Mouse (Mus musculus) limb, embryonic 14.5 days (tissue): Measurements from ENCODE around the gene Pole4. TPM values are rescaled to one million over a fixed set of nuclear protein-coding genes. Genes with fewer than 3 reads are reported as not detected.

Experiments used
- ATAC-seq: fragments of 200-750 bp; cut with Nextera tagmentation; 2 replicates; pipeline ENCODE4 v1.8.0; 2017; ENCODE audit warnings: low read depth, moderate number of reproducible peaks, moderate TSS enrichment; ENCODE audit not compliant: low FRiP score
- DNase-seq: peaks from one replicate; pipeline ENCODE4 v3.0.0-alpha.2; 2015; ENCODE audit warnings: low spot score
- H3K27ac ChIP-seq: fragments of 300-500 bp; sonication (generic); replicated peaks from 2 replicates; pipeline ENCODE4 v1.5.1; 2014; ENCODE audit warnings: low read depth, mild to moderate bottlenecking, low read length, moderate library complexity, mixed read lengths
- H3K27me3 ChIP-seq: fragments of 300-500 bp; sonication (generic); 2 replicates; pipeline ENCODE4 v1.6.1; 2014; ENCODE audit warnings: low read length, mixed read lengths; ENCODE audit not compliant: control insufficient read depth, insufficient read depth
- H3K36me3 ChIP-seq: fragments of 300-500 bp; sonication (generic); 2 replicates; pipeline ENCODE4 v1.6.1; 2014; ENCODE audit warnings: mild to moderate bottlenecking, low read length, moderate library complexity, mixed read lengths; ENCODE audit not compliant: control insufficient read depth, insufficient read depth
- H3K4me1 ChIP-seq: fragments of 300-500 bp; sonication (generic); 2 replicates; pipeline ENCODE4 v1.6.1; 2014; ENCODE audit warnings: antibody characterized with exemption, low read length, mixed read lengths; ENCODE audit not compliant: control insufficient read depth, insufficient read depth
- H3K4me2 ChIP-seq: fragments of 300-500 bp; sonication (generic); replicated peaks from 2 replicates; pipeline ENCODE4 v1.6.1; 2014; ENCODE audit warnings: low read depth, mild to moderate bottlenecking, low read length, moderate library complexity; ENCODE audit not compliant: severe bottlenecking
- H3K4me3 ChIP-seq: fragments of 300-500 bp; sonication (generic); replicated peaks from 2 replicates; pipeline ENCODE4 v1.5.1; 2014; ENCODE audit warnings: low read length
- H3K9ac ChIP-seq: fragments of 300-500 bp; sonication (generic); 2 replicates; pipeline ENCODE4 v1.6.1; 2014; ENCODE audit warnings: mild to moderate bottlenecking, low read depth, low read length, moderate library complexity; ENCODE audit not compliant: severe bottlenecking
- H3K9me3 ChIP-seq: fragments of 300-500 bp; sonication (generic); 2 replicates; pipeline ENCODE4 v1.6.1; 2016; ENCODE audit warnings: low read length; ENCODE audit not compliant: control insufficient read depth
- POLR2A ChIP-seq: fragments of 200-500 bp; IDR thresholded peaks from 2 replicates; pipeline ENCODE4 v1.8.0; 2012; ENCODE audit warnings: inconsistent platforms, mild to moderate bottlenecking, moderate library complexity, borderline replicate concordance; ENCODE audit not compliant: insufficient read depth, insufficient read length; ENCODE audit errors: extremely low read depth
- WGBS: fragments of 180-500 bp; shearing (Covaris S2); extraction: QIAGEN DNeasy Blood & Tissue Kit; methylation state at CpG from one replicate; pipeline ENCODE4 v1.1.7; 2014; 5-methylcytosine and 5-hydroxymethylcytosine counted together
- polyA plus RNA-seq, 2 experiments: library from polyadenylated mRNA; depleted of rRNA in 1 of 2; stranded (reverse) in 1 of 2; unstranded in 1 of 2; fragments of >200 nt; fragmentation: Nextera tagmentation in 1 of 2; extraction: Ambion mirVana in 1 of 2; gene quantifications; 2 replicates each; pipeline versions ENCODE4 v1.2.1 to v1.2.3; 2012 to 2014

The Pole4 gene
- polyA plus RNA-seq, 2 experiments, result 41.8 to 97.2 TPM

- H3K27me3 ChIP-seq, result no peaks in the 10 kb centered on the region
- no peaks in the 10 kb centered on the region for H3K4me1 ChIP-seq
- H3K36me3 ChIP-seq, result peaks cover 42% of the 10 kb centered on the region
- no peak overlapping the region for H3K27ac ChIP-seq
- H3K4me2 ChIP-seq, result no peak overlapping the region
- DNase-seq (no peak), ATAC-seq (no peak)
- WGBS, result 85% methylated on average over 8 of the region's 8 CpGs
- TF ChIP-seq POLR2A, result no peak
- H3K9ac ChIP-seq, result no peak overlapping the region
- H3K4me3 ChIP-seq, result no peak overlapping the region
- H3K9me3 ChIP-seq, result no peaks in the 10 kb centered on the region
Observed at GRCm38 (mm10) chr6:82740868-82741517, 35.8 kb upstream of the Pole4 start.

- H3K4me2 ChIP-seq, result no peak overlapping the region
- TF ChIP-seq POLR2A, result no peak
- no peaks in the 10 kb centered on the region for H3K4me1 ChIP-seq
- no peak overlapping the region for H3K27ac ChIP-seq
- ATAC-seq (peak; percentile 58), DNase-seq (peak; percentile 94)
- H3K4me3 ChIP-seq, result no peak overlapping the region
- peaks cover 48% of the 10 kb centered on the region for H3K36me3 ChIP-seq
- 32% methylated on average over 6 of the region's 6 CpGs for WGBS
- H3K27me3 ChIP-seq, result no peaks in the 10 kb centered on the region
- H3K9me3 ChIP-seq, result no peaks in the 10 kb centered on the region
- H3K9ac ChIP-seq, result no peak overlapping the region; the same call in 1 of the 2 replicates
Observed at GRCm38 (mm10) chr6:82740269-82740668, 35.1 kb upstream of the Pole4 start.

GRCm38 (mm10) chr6:82737634-82738540, 32.7 kb upstream of the Pole4 start:
- Histone ChIP-seq H3K4me3 (no peak overlapping the region), H3K9me3 (no peaks in the 10 kb centered on the region), H3K9ac (no peak overlapping the region), H3K36me3 (peaks cover 45% of the 10 kb centered on the region), H3K4me1 (no peaks in the 10 kb centered on the region), H3K27me3 (no peaks in the 10 kb centered on the region), H3K4me2 (no peak overlapping the region), H3K27ac (no peak overlapping the region)
- ATAC-seq (no peak), DNase-seq (no peak)
- TF ChIP-seq POLR2A, result no peak
- 95% methylated on average over 27 of the region's 27 CpGs for WGBS

GRCm38 (mm10) chr6:82736626-82737600, 31.7 kb upstream of the Pole4 start:
- DNase-seq, result no peak
- ATAC-seq, result no peak

GRCm38 (mm10) chr6:82735347-82735746, 30.2 kb upstream of the Pole4 start:
- no peaks in the 10 kb centered on the region for H3K4me1 ChIP-seq
- ATAC-seq (no peak), DNase-seq (no peak)
- H3K36me3 ChIP-seq, result peaks cover 47% of the 10 kb centered on the region
- TF ChIP-seq POLR2A, result no peak
- no peak overlapping the region for H3K4me3 ChIP-seq
- no peaks in the 10 kb centered on the region for H3K9me3 ChIP-seq
- no peak overlapping the region for H3K4me2 ChIP-seq
- H3K9ac ChIP-seq, result no peak overlapping the region
- 85% methylated on average over 7 of the region's 7 CpGs for WGBS
- no peaks in the 10 kb centered on the region for H3K27me3 ChIP-seq
- no peak overlapping the region for H3K27ac ChIP-seq

More at GRCm38 (mm10) chr6:82736626-82737600, 31.7 kb upstream of the Pole4 start:
- Histone ChIP-seq H3K4me3 (no peak overlapping the region), H3K4me1 (no peaks in the 10 kb centered on the region), H3K4me2 (no peak overlapping the region), H3K9me3 (no peaks in the 10 kb centered on the region), H3K9ac (no peak overlapping the region), H3K36me3 (peaks cover 37% of the 10 kb centered on the region), H3K27ac (no peak overlapping the region), H3K27me3 (no peaks in the 10 kb centered on the region)
- 91% methylated on average over 25 of the region's 25 CpGs for WGBS
- TF ChIP-seq POLR2A, result no peak
